Mouse (Mus musculus) layer of hippocampus, postnatal 14 days (tissue): ENCODE data around the gene Arhgef17. TPM values are rescaled to one million over a fixed set of nuclear protein-coding genes. Genes with fewer than 3 reads are reported as not detected.

Experiments used
- DNase-seq, 2 experiments: peaks; one replicate each; pipeline ENCODE4 v3.0.0; 2021 to 2022; ENCODE audit warnings: low spot score in 2 of 2, mixed read lengths in 1 of 2
- long read RNA-seq, 2 experiments: library from polyadenylated mRNA; stranded (forward); transcript quantifications; one replicate each; pipeline ENCODE4 v2.0.0; 2021
- total RNA-seq, 2 experiments: library from RNA; stranded (reverse); gene quantifications; 2 replicates each; pipeline ENCODE4 v1.2.3; 2021

Arhgef17 gene
- 100 to 1,000 TPM; 113 to 117 TPM for total RNA-seq
- long read RNA-seq, experiment 1, full-length matches to known transcripts = 5 of 23 reads
- long read RNA-seq, experiment 1, partial matches to known transcripts = 5 of 23 reads
- long read RNA-seq, experiment 1, other reads (novel, unspliced or antisense) = 13 of 23 reads
- long read RNA-seq, experiment 2, full-length matches to known transcripts = 2 of 25 reads
- long read RNA-seq, experiment 2, partial matches to known transcripts = 3 of 25 reads
- long read RNA-seq, experiment 2, other reads (novel, unspliced or antisense) = 20 of 25 reads

GRCm38 (mm10) chr7:100931926-100932480, at the start of gene Arhgef17:
Arhgef17 (minus strand) TSS chr7:100932107.
- no peak for DNase-seq

GRCm38 (mm10) chr7:100979175-100979574, 47.3 kb upstream of the Arhgef17 start:
- DNase-seq = peak in 1 of 2 experiments; percentile 48

GRCm38 (mm10) chr7:100978171-100978570, 46.3 kb upstream of the Arhgef17 start:
- DNase-seq = no peak

GRCm38 (mm10) chr7:100974135-100974903, 42.4 kb upstream of the Arhgef17 start, which contains the start of gene P2ry6:
P2ry6 (minus strand) TSS chr7:100974649.
- DNase-seq = no peak

GRCm38 (mm10) chr7:100972875-100973274, 41.0 kb upstream of the Arhgef17 start:
- DNase-seq = no peak

- no peak for DNase-seq
Observed at GRCm38 (mm10) chr7:100968874-100969659, 37.2 kb upstream of the Arhgef17 start.

GRCm38 (mm10) chr7:100968376-100968775, 36.5 kb upstream of the Arhgef17 start:
- DNase-seq = no peak

GRCm38 (mm10) chr7:100967850-100968249, 35.9 kb upstream of the Arhgef17 start:
- DNase-seq = no peak

GRCm38 (mm10) chr7:100966014-100966413, 34.1 kb upstream of the Arhgef17 start:
- DNase-seq = no peak

- DNase-seq = no peak
Observed at GRCm38 (mm10) chr7:100965079-100965478, 33.2 kb upstream of the Arhgef17 start.

- peak in 1 of 2 experiments; percentile 32 for DNase-seq
Observed at GRCm38 (mm10) chr7:100964242-100964641, 32.3 kb upstream of the Arhgef17 start.

GRCm38 (mm10) chr7:100963381-100963780, 31.5 kb upstream of the Arhgef17 start:
- no peak for DNase-seq

GRCm38 (mm10) chr7:100961146-100961545, 29.2 kb upstream of the Arhgef17 start:
- no peak for DNase-seq

- DNase-seq = no peak
Observed at GRCm38 (mm10) chr7:100960462-100960861, 28.6 kb upstream of the Arhgef17 start.

- DNase-seq = no peak
Observed at GRCm38 (mm10) chr7:100958426-100958825, 26.5 kb upstream of the Arhgef17 start.

- DNase-seq = no peak
Observed at GRCm38 (mm10) chr7:100952686-100953085, 20.8 kb upstream of the Arhgef17 start.

GRCm38 (mm10) chr7:100951903-100952302, 20.0 kb upstream of the Arhgef17 start:
- DNase-seq = no peak

GRCm38 (mm10) chr7:100950481-100951010, 18.6 kb upstream of the Arhgef17 start:
- DNase-seq = no peak

GRCm38 (mm10) chr7:100950031-100950430, 18.1 kb upstream of the Arhgef17 start:
- DNase-seq = no peak

- no peak for DNase-seq
Observed at GRCm38 (mm10) chr7:100944738-100945137, 12.8 kb upstream of the Arhgef17 start.

GRCm38 (mm10) chr7:100944306-100944705, 12.4 kb upstream of the Arhgef17 start:
- DNase-seq = no peak
